Mouse (Mus musculus) heart, embryonic 16.5 days (tissue): ENCODE measurements around the gene BC107364. TPM values are rescaled to one million over a fixed set of nuclear protein-coding genes. Genes with fewer than 3 reads are reported as not detected.
A peak's percentile ranks its signal among the peaks of the same experiment; 100 is the strongest.
"Not testable (repeated sequence)": the region's sequence is repeated elsewhere in the genome, so short reads cannot be mapped to it uniquely, and the experiment has no call there.

Source experiments
- ATAC-seq: fragments of 200-750 bp; cut with Nextera tagmentation; replicated peaks from 2 replicates; pipeline ENCODE4 v1.8.0; 2017; ENCODE audit warnings: moderate number of reproducible peaks; ENCODE audit not compliant: insufficient read depth, low FRiP score; ENCODE audit errors: extremely low read depth
- H3K27ac ChIP-seq: fragments of 300-500 bp; sonication (generic); 2 replicates; pipeline ENCODE4 v1.5.1; 2014; ENCODE audit warnings: mild to moderate bottlenecking, low read length, control low read depth, moderate library complexity
- H3K27me3 ChIP-seq: fragments of 300-500 bp; sonication (generic); 2 replicates; pipeline ENCODE4 v1.6.1; 2014; ENCODE audit warnings: low read length, mixed read lengths; ENCODE audit not compliant: control insufficient read depth, insufficient read depth
- H3K36me3 ChIP-seq: fragments of 300-500 bp; sonication (generic); 2 replicates; pipeline ENCODE4 v1.6.1; 2014; ENCODE audit not compliant: control insufficient read depth, insufficient read depth
- H3K4me1 ChIP-seq: fragments of 300-500 bp; sonication (generic); 2 replicates; pipeline ENCODE4 v1.6.1; 2014; ENCODE audit warnings: low read length, mixed read lengths; ENCODE audit not compliant: control insufficient read depth, insufficient read depth
- H3K4me2 ChIP-seq: fragments of 300-500 bp; sonication (generic); 2 replicates; pipeline ENCODE4 v1.6.1; 2014; ENCODE audit warnings: low read depth, mild to moderate bottlenecking, control low read depth, low read length
- H3K4me3 ChIP-seq: fragments of 300-500 bp; sonication (generic); 2 replicates; pipeline ENCODE4 v1.5.1; 2014; ENCODE audit warnings: mild to moderate bottlenecking, control low read depth, low read length
- H3K9ac ChIP-seq: fragments of 300-500 bp; sonication (generic); 2 replicates; pipeline ENCODE4 v1.6.1; 2014; ENCODE audit warnings: low read length, control low read depth
- H3K9me3 ChIP-seq: fragments of 300-500 bp; sonication (generic); replicated peaks from 2 replicates; pipeline ENCODE4 v1.6.1; 2016; ENCODE audit warnings: low read length; ENCODE audit not compliant: control insufficient read depth
- WGBS: fragments of 180-500 bp; shearing (Covaris S2); extraction: QIAGEN DNeasy Blood & Tissue Kit; methylation state at CpG from one replicate; pipeline ENCODE4 v1.1.7; 2014; 5-methylcytosine and 5-hydroxymethylcytosine counted together
- polyA plus RNA-seq: library from polyadenylated mRNA; unstranded; fragments of >200 nt; fragmentation: Nextera tagmentation; extraction: Ambion mirVana; gene quantifications from 2 replicates; pipeline ENCODE4 v1.2.1, GENCODE M21; 2015

The BC107364 gene
- polyA plus RNA-seq, 1 experiment from 2014 or later: 1.3 TPM

- Histone ChIP-seq H3K4me3 (peak overlapping the region; percentile 45), H3K9ac (no peak overlapping the region), H3K36me3 (no peaks in the 10 kb centered on the region), H3K9me3 (no peaks in the 10 kb centered on the region), H3K27me3 (peaks cover 86% of the 10 kb centered on the region), H3K4me2 (peak overlapping the region; percentile 58), H3K4me1 (0 out of 2 replicates have a peak, but pooled peaks cover 2% of the 10 kb centered on the region), H3K27ac (no peak overlapping the region)
- WGBS: under 1% methylated on average over 41 of the region's 41 CpGs
- ATAC-seq: no peak
Measured at GRCm38 (mm10) chr3:96401832-96402501, 50.1 kb downstream of the BC107364 start.

DNA sequence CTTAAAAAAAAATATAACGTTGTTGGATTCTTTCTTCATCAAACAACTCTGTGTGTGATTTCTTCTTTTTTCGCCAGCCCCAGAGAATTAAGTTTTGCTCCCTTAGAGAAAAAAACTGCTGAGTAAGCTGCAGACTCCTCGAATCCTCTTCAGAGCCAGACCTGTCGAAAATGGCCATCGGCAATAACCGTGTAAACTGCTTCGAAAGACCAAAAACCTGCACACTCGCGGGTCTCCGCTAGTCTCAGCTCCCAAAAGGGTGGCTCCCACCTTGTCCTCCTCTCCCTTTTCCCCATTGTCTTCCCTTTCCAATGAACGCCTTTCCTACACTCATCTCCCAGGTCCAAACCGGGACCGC lies 50.7 kb downstream of the BC107364 start:
- no peaks in the 10 kb centered on the region for H3K36me3 ChIP-seq
- peak overlapping the region; percentile 45 for H3K4me3 ChIP-seq
- no peak overlapping the region for H3K9ac ChIP-seq
- WGBS: 2% methylated on average over 13 of the region's 13 CpGs
- no peaks in the 10 kb centered on the region for H3K9me3 ChIP-seq
- no peak for ATAC-seq
- H3K27me3 ChIP-seq: peaks cover 85% of the 10 kb centered on the region
- H3K4me1 ChIP-seq: 0 out of 2 replicates have a peak, but pooled peaks cover 2% of the 10 kb centered on the region
- H3K4me2 ChIP-seq: peak overlapping the region; percentile 58
- H3K27ac ChIP-seq: no peak overlapping the region

DNA sequence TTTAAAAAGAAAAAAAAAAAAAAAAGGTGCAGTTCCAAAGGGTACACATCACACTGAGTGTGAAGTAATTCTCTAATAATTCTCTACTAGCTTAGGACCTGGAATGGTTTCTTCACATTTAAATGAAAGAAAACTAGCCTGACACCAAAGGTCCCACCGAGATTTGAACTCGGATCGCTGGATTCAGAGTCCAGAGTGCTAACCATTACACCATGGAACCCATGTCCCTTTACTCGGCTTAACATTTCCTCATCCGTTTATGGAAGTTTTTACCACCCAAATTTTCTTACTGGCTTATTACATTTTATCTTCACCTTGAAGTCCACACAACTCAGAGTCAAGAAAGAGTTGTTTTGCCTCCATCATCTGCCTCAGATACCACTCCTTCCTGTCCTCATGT lies 53.2 kb downstream of the BC107364 start:
- no peak overlapping the region for H3K4me3 ChIP-seq
- peaks cover 2% of the 10 kb centered on the region; the same call in 1 of the 2 replicates for H3K4me1 ChIP-seq
- H3K9ac ChIP-seq: no peak overlapping the region
- H3K4me2 ChIP-seq: no peak overlapping the region
- no peak overlapping the region for H3K27ac ChIP-seq
- WGBS: 3% methylated on average over 5 of the region's 5 CpGs
- no peak for ATAC-seq
- H3K9me3 ChIP-seq: no peaks in the 10 kb centered on the region
- H3K27me3 ChIP-seq: peaks cover 83% of the 10 kb centered on the region
- H3K36me3 ChIP-seq: no peaks in the 10 kb centered on the region

GRCm38 (mm10) chr3:96396857-96397256 lies 55.2 kb downstream of the BC107364 start:
- Histone ChIP-seq H3K9ac (no peak overlapping the region), H3K4me2 (no peak overlapping the region), H3K36me3 (no peaks in the 10 kb centered on the region), H3K27ac (no peak overlapping the region), H3K27me3 (peaks cover 71% of the 10 kb centered on the region), H3K9me3 (no peaks in the 10 kb centered on the region), H3K4me3 (no peak overlapping the region), H3K4me1 (peaks cover 2% of the 10 kb centered on the region; the same call in 1 of the 2 replicates)
- ATAC-seq: no peak
- 95% methylated on average over 7 of the region's 7 CpGs for WGBS

GRCm38 (mm10) chr3:96387202-96387601 lies 64.9 kb downstream of the BC107364 start:
- not testable (repeated sequence) for H3K4me3 ChIP-seq, H3K27ac ChIP-seq, H3K36me3 ChIP-seq, H3K4me2 ChIP-seq, H3K9ac ChIP-seq, H3K4me1 ChIP-seq, ATAC-seq, H3K9me3 ChIP-seq
- H3K27me3 ChIP-seq: peaks cover 24% of the 10 kb centered on the region
- no CpG with 5 or more reads among the region's 18 CpGs for WGBS

Other genes with a start within 250 kb of the BC107364 start
- 40.0 and 43.5 TPM in 2 replicates for gene Bola1, start 232.6 kb downstream of the BC107364 start, polyA plus RNA-seq
- not detected in 2 replicates for gene Hist2h2ab, start 232.4 kb downstream of the BC107364 start, polyA plus RNA-seq
- 5.0 and 6.4 TPM in 2 replicates for gene Hist2h2ac, start 231.4 kb downstream of the BC107364 start, polyA plus RNA-seq
- 7.8 and 9.4 TPM in 2 replicates for gene Hist2h2be, start 231.2 kb downstream of the BC107364 start, polyA plus RNA-seq
- gene Hist2h3c2, start 213.2 kb downstream of the BC107364 start, polyA plus RNA-seq: 2.7 and 3.8 TPM in 2 replicates
- gene Hist2h2aa2, start 212.0 kb downstream of the BC107364 start, polyA plus RNA-seq: 37.9 and 41.1 TPM in 2 replicates
- 11.8 and 12.6 TPM in 2 replicates for gene Hist2h2aa1, start 206.8 kb downstream of the BC107364 start, polyA plus RNA-seq
- 0.76 and 1.2 TPM in 2 replicates for gene Hist2h3c1, start 205.6 kb downstream of the BC107364 start, polyA plus RNA-seq
- gene Hist2h4, start 189.0 kb downstream of the BC107364 start, polyA plus RNA-seq: 2.4 and 5.8 TPM in 2 replicates
- gene Hist2h3b, start 183.7 kb downstream of the BC107364 start, polyA plus RNA-seq: 17.2 and 25.2 TPM in 2 replicates
- gene Hist2h2bb, start 182.6 kb downstream of the BC107364 start, polyA plus RNA-seq: 3.7 and 4.1 TPM in 2 replicates
- 1.6 and 2.5 TPM in 2 replicates for gene Fcgr1, start 158.3 kb downstream of the BC107364 start, polyA plus RNA-seq
- 8.5 and 10.9 TPM in 2 replicates for gene Hfe2, start 72.9 kb upstream of the BC107364 start, polyA plus RNA-seq
- gene Txnip, start 105.7 kb upstream of the BC107364 start, polyA plus RNA-seq: 209 and 226 TPM in 2 replicates
- 1.3 and 1.4 TPM in 2 replicates for gene Gm16253, start 124.7 kb upstream of the BC107364 start, polyA plus RNA-seq
- 33.4 and 36.4 TPM in 2 replicates for gene Polr3gl, start 141.9 kb upstream of the BC107364 start, polyA plus RNA-seq
- gene Ankrd34a, start 144.3 kb upstream of the BC107364 start, polyA plus RNA-seq: 6.9 and 7.2 TPM in 2 replicates
- gene Lix1l, start 148.8 kb upstream of the BC107364 start, polyA plus RNA-seq: 4.3 and 4.5 TPM in 2 replicates
- 83.8 and 86.4 TPM in 2 replicates for gene Rbm8a, start 177.6 kb upstream of the BC107364 start, polyA plus RNA-seq
- gene Pex11b, start 183.1 kb upstream of the BC107364 start, polyA plus RNA-seq: 44.2 and 44.7 TPM in 2 replicates
- 0.14 and 0.19 TPM in 2 replicates for gene Gm42957, start 183.2 kb upstream of the BC107364 start, polyA plus RNA-seq
- 0.83 and 1.1 TPM in 2 replicates for gene Itga10, start 193.3 kb upstream of the BC107364 start, polyA plus RNA-seq
- gene Ankrd35, start 217.8 kb upstream of the BC107364 start, polyA plus RNA-seq: 0.45 and 0.60 TPM in 2 replicates
- gene Pias3, start 244.1 kb upstream of the BC107364 start, polyA plus RNA-seq: 33.6 and 37.5 TPM in 2 replicates